Mouse (Mus musculus) E14TG2a.4 (cell line): Measurements from ENCODE around the gene Ddx21.

Experiments
- CTCF ChIP-seq: conservative IDR thresholded peaks from 2 replicates; pipeline ENCODE4 v1.5.1; 2014; ENCODE audit warnings: low read length
- NANOG ChIP-seq: IDR thresholded peaks from 2 replicates; pipeline ENCODE4 v1.6.1; 2014; ENCODE audit warnings: borderline replicate concordance, low read length, mixed read lengths
- POU5F1 ChIP-seq: IDR thresholded peaks from 2 replicates; pipeline ENCODE4 v1.6.1; 2014; ENCODE audit warnings: low read length, borderline replicate concordance

DNA sequence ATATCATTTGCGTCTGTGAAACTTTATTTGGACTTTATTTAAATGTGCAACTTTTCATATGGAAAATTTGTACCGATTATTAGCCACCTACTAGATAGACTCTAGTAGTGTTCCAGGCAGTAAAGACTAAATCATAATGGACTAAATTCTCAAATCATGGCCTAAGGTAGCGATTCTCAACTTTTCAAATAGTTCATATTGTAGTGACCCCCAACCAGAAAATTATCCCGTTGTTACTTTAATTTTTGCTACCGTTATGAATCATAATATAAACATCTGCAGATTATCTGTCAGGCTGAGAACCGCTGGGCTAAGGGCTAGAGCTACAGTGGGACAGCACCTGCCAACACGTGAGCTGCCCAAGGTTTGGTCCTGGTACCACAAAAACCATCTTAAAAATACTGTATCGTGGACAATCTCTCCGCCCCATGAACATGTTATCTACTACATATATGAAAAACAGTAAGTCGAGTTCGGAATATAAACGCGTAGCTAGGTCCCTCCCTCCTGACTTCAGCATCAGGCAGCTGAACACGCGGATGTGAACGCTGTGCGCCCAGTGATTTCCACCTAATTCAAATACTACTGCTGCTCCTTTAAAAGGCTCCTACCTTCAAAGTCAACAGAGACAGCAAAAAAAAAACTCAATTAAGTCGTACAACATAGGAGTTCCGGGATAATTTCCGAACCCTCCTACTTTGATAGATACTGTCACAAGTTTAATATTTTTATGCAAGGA, 859 bp downstream of the Ddx21 start:
- no peak for TF ChIP-seq CTCF
- TF ChIP-seq NANOG = no peak
- TF ChIP-seq POU5F1 = no peak
